Mouse (Mus musculus) CD4-positive, CD25-positive, alpha-beta regulatory T cell, adult 4 months (primary cell): Measurements from ENCODE around the gene Cblc. TPM values are rescaled to one million over a fixed set of nuclear protein-coding genes. Genes with fewer than 3 reads are reported as not detected.

Experiments used
- polyA plus RNA-seq, 2 experiments: library from polyadenylated mRNA; unstranded; fragments of 100-300 nt; shearing (Covaris generic); gene quantifications; one replicate each; pipeline ENCODE4 v1.2.1; 2017

Cblc gene
- polyA plus RNA-seq, 2 experiments from 2014 or later: not detected

Other genes with a start within 250 kb of the Cblc start
- gene Ppp1r37, start 233.7 kb downstream of the Cblc start, polyA plus RNA-seq: 1 to 10 TPM; 1.9 to 2.8 TPM
- gene Zfp296, start 219.5 kb downstream of the Cblc start, polyA plus RNA-seq: 1 to 10 TPM; 1.7 to 1.9 TPM
- gene Gemin7, start 219.2 kb downstream of the Cblc start, polyA plus RNA-seq: 100 to 1,000 TPM in 1 of 2 experiments, 10 to 100 TPM in 1; 91.0 to 100 TPM
- gene Clasrp, start 192.3 kb downstream of the Cblc start, polyA plus RNA-seq: 1 to 10 TPM; 9.0 to 9.4 TPM
- gene Relb, start 167.4 kb downstream of the Cblc start, polyA plus RNA-seq: 10 to 100 TPM; 12.7 to 14.8 TPM
- gene Clptm1, start 131.8 kb downstream of the Cblc start, polyA plus RNA-seq: 10 to 100 TPM; 24.4 to 28.1 TPM
- gene Apoc2, start 118.9 kb downstream of the Cblc start, polyA plus RNA-seq: not detected
- gene Gm44805, start 115.4 kb downstream of the Cblc start, polyA plus RNA-seq: not detected
- gene Apoc4, start 115.3 kb downstream of the Cblc start, polyA plus RNA-seq: under 1 TPM in 1 of 2 experiments, not detected in 1; 0.36 TPM
- gene Apoc1, start 104.1 kb downstream of the Cblc start, polyA plus RNA-seq: not detected
- gene Apoe, start 97.6 kb downstream of the Cblc start, polyA plus RNA-seq: 1 to 10 TPM; 6.6 to 7.6 TPM
- gene Tomm40, start 81.4 kb downstream of the Cblc start, polyA plus RNA-seq: 1 to 10 TPM; 3.7 to 6.9 TPM
- under 1 TPM in 1 of 2 experiments, not detected in 1; 0.12 TPM for gene Nectin2, start 46.3 kb downstream of the Cblc start, polyA plus RNA-seq
- 1 to 10 TPM; 2.5 to 3.7 TPM for gene Bcam, start 25.8 kb downstream of the Cblc start, polyA plus RNA-seq
- 10 to 100 TPM; 16.0 to 20.5 TPM for gene Bcl3, start 26.0 kb upstream of the Cblc start, polyA plus RNA-seq
- not detected for gene Gm19345, start 55.2 kb upstream of the Cblc start, polyA plus RNA-seq
- not detected for gene Ceacam16, start 64.5 kb upstream of the Cblc start, polyA plus RNA-seq
- gene Ceacam19, start 91.2 kb upstream of the Cblc start, polyA plus RNA-seq: not detected
- gene Pvr, start 124.4 kb upstream of the Cblc start, polyA plus RNA-seq: 10 to 100 TPM; 22.2 to 24.7 TPM
- gene Igsf23, start 153.9 kb upstream of the Cblc start, polyA plus RNA-seq: 10 to 100 TPM; 11.1 to 17.6 TPM
- not detected for gene Ceacam20, start 168.6 kb upstream of the Cblc start, polyA plus RNA-seq
- not detected for gene Nlrp9b, start 194.7 kb upstream of the Cblc start, polyA plus RNA-seq